Mouse (Mus musculus): ENCODE measurements around the gene Sgpp1. TPM values are rescaled to one million over a fixed set of nuclear protein-coding genes. Genes with fewer than 3 reads are reported as not detected.
"Not testable (repeated sequence)": the region's sequence is repeated elsewhere in the genome, so short reads cannot be mapped to it uniquely, and the experiment has no call there.

The Sgpp1 gene
- polyA plus RNA-seq, 2 experiments: 9.2 to 17.7 TPM

DNA sequence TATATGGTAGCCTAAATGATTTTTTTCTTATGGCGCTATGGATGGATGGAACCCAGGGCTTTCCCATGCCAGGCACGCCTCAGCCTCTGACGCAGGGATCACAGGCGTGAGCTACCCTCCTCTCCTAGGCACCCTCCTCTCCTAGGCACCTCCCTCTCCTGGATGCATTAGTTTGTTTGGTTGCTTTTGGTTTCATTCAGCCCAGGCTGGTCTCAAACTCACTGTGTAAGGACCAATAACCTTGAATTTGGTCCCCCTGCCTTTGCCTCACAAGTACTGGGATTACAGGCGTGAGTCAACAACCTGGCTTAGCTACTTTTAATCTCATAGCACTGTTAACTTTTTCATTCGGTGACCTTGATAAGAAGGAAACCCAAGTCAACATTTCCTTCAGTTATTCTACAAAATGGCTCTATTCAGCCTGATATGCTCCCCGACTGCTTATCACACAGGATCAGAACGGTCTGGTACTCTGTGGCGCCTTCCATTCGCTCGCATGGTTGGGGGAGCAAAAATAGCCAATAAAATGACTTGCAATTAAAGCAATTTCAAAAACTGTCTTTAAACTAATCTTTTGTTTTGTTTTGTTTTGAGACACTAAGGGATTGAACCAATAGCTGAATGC is 11.6 kb downstream of the Sgpp1 start:
- DNase-seq (ENCODE audit: low read depth in 3 of 3, low spot score in 3 of 3): peak in 2 of 3 experiments; percentile 46 to 51
- Histone ChIP-seq H3K27ac (peak overlapping the region; percentile 76), H3K9me3 (ENCODE audit: control insufficient read depth, low read length) (no peaks in the 10 kb centered on the region), H3K4me2 (ENCODE audit: low read depth) (peak overlapping the region; percentile 63), H3K4me3 (ENCODE audit: insufficient read depth in 1 of 2, low read depth in 2 of 2, low read length in 2 of 2) (peak overlapping the region; percentile 23 to 26; a peak in 3 of 4 replicates), H3K36me3 (replicated peaks; ENCODE audit: control insufficient read depth, insufficient read depth, low read depth) (peaks cover 6% of the 10 kb centered on the region), H3K9ac (replicated peaks) (peak overlapping the region; percentile 50), H3K27me3 (ENCODE audit: control insufficient read depth, insufficient read depth, low read length) (no peaks in the 10 kb centered on the region), H3K4me1 (replicated peaks; ENCODE audit: control insufficient read depth in 2 of 2, insufficient read depth in 2 of 2, low read length in 1 of 2) (peaks cover 16 to 23% of the 10 kb centered on the region in 2 experiments)
- 29% methylated on average over 11 of the region's 11 CpGs for WGBS (ENCODE audit: insufficient replicate concordance)
- TF ChIP-seq CTCF (IDR thresholded peaks at IDR 0.05; ENCODE audit: low read depth): no peak
- TF ChIP-seq EP300 (IDR thresholded peaks at IDR 0.05; ENCODE audit: low read depth): peak; percentile 81
- ATAC-seq (ENCODE audit: insufficient read depth): peak; percentile 82

DNA sequence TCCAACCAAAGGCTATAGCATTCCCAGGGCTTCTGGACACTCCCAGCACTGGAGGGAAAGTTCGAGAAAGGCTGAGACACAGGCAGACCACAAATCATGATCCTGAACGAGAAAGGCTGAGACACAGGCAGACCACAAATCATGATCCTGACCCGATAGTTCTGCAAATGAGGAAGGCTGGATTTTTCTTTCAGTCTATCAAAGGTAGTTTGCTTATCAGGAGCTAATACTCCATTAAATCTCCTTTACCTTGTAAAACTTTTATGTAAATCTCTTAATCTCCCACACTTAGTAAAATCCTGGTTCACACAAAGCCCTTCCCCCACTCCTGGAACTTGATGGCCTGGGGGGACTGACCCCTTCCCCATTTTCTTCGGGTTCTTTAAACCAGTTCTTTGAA is 13.6 kb downstream of the Sgpp1 start:
- 31% methylated on average over 4 of the region's 4 CpGs for WGBS (ENCODE audit: insufficient replicate concordance)
- Histone ChIP-seq H3K4me1 (replicated peaks; ENCODE audit: control insufficient read depth in 2 of 2, insufficient read depth in 2 of 2, low read length in 1 of 2) (peaks cover 16 to 21% of the 10 kb centered on the region in 2 experiments), H3K27me3 (ENCODE audit: control insufficient read depth, insufficient read depth, low read length) (no peaks in the 10 kb centered on the region), H3K4me3 (ENCODE audit: insufficient read depth in 1 of 2, low read depth in 2 of 2, low read length in 2 of 2) (no peak overlapping the region), H3K4me2 (ENCODE audit: low read depth) (no peak overlapping the region), H3K9ac (replicated peaks) (no peak overlapping the region), H3K9me3 (ENCODE audit: control insufficient read depth, low read length) (no peaks in the 10 kb centered on the region), H3K27ac (no peak overlapping the region), H3K36me3 (replicated peaks; ENCODE audit: control insufficient read depth, insufficient read depth, low read depth) (peaks cover 6% of the 10 kb centered on the region)
- ATAC-seq (ENCODE audit: insufficient read depth): no peak
- TF ChIP-seq EP300 (IDR thresholded peaks at IDR 0.05; ENCODE audit: low read depth) (no peak), CTCF (IDR thresholded peaks at IDR 0.05; ENCODE audit: low read depth) (no peak)
- DNase-seq (ENCODE audit: low read depth in 3 of 3, low spot score in 3 of 3): no peak

DNA sequence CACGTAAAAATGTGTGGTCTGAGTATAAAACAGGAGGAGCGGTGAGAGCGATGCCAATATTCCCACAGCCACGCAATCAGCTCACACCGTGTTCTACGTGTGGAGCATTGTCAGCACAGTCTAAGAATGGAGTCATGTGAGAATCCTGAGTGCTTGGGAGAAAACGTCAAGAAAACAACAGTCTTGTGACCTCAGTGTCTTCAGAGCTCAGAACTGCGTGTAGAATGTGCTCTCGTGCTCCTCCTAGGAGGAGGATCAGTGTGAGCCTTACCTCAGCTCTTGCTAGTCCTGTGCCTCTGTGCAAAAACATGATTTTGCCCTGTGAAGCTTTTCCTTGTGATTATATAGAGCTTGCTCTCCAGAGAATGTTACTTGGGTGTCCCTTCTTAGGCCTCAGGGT is 14.5 kb downstream of the Sgpp1 start:
- no peak overlapping the region for H3K4me2 ChIP-seq (ENCODE audit: low read depth)
- H3K9me3 ChIP-seq (ENCODE audit: control insufficient read depth, low read length): no peaks in the 10 kb centered on the region
- peaks cover 16 to 21% of the 10 kb centered on the region in 2 experiments for H3K4me1 ChIP-seq (replicated peaks; ENCODE audit: control insufficient read depth in 2 of 2, insufficient read depth in 2 of 2, low read length in 1 of 2)
- no peak overlapping the region for H3K27ac ChIP-seq
- DNase-seq (ENCODE audit: low read depth in 3 of 3, low spot score in 3 of 3) (no peak), ATAC-seq (ENCODE audit: insufficient read depth) (no peak)
- H3K9ac ChIP-seq (replicated peaks): no peak overlapping the region
- H3K36me3 ChIP-seq (replicated peaks; ENCODE audit: control insufficient read depth, insufficient read depth, low read depth): peaks cover 10% of the 10 kb centered on the region
- no peak overlapping the region for H3K4me3 ChIP-seq (ENCODE audit: insufficient read depth in 1 of 2, low read depth in 2 of 2, low read length in 2 of 2)
- 79% methylated on average over 9 of the region's 9 CpGs for WGBS (ENCODE audit: insufficient replicate concordance)
- no peaks in the 10 kb centered on the region for H3K27me3 ChIP-seq (ENCODE audit: control insufficient read depth, insufficient read depth, low read length)
- no peak for TF ChIP-seq CTCF (IDR thresholded peaks at IDR 0.05; ENCODE audit: low read depth)
- no peak for TF ChIP-seq EP300 (IDR thresholded peaks at IDR 0.05; ENCODE audit: low read depth)

DNA sequence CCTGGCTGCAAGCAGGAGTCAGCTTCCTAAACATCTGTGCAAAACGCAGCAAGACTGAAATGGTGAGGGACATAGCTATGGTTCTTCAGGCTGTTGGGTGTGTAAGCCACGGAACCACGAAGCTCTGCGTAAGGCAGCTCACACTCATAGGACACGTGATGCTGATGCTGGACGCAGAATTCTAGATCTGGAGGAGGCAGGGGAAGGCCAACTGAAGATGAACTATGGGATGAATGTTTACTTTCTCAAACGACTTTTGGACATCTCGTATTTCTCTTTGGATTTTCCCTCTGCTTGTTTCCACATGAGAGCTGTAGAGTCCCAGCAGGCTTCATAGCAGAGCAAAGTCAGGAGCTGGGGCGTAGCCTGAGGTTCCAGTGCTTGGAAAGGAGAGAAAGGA is 21.9 kb downstream of the Sgpp1 start:
- Histone ChIP-seq H3K9ac (replicated peaks) (no peak overlapping the region), H3K4me2 (ENCODE audit: low read depth) (no peak overlapping the region), H3K36me3 (replicated peaks; ENCODE audit: control insufficient read depth, insufficient read depth, low read depth) (peaks cover 5% of the 10 kb centered on the region; the same call in 1 of the 2 replicates), H3K27ac (no peak overlapping the region), H3K4me1 (replicated peaks; ENCODE audit: control insufficient read depth in 2 of 2, insufficient read depth in 2 of 2, low read length in 1 of 2) (peaks cover 0 to 3% of the 10 kb centered on the region in 2 experiments; a peak in 2 of 4 replicates), H3K4me3 (ENCODE audit: insufficient read depth in 1 of 2, low read depth in 2 of 2, low read length in 2 of 2) (no peak overlapping the region), H3K27me3 (ENCODE audit: control insufficient read depth, insufficient read depth, low read length) (no peaks in the 10 kb centered on the region), H3K9me3 (ENCODE audit: control insufficient read depth, low read length) (no peaks in the 10 kb centered on the region)
- 64% methylated on average over 9 of the region's 9 CpGs for WGBS (ENCODE audit: insufficient replicate concordance)
- no peak for ATAC-seq (ENCODE audit: insufficient read depth)
- DNase-seq (ENCODE audit: low read depth in 3 of 3, low spot score in 3 of 3): no peak
- no peak for TF ChIP-seq CTCF (IDR thresholded peaks at IDR 0.05; ENCODE audit: low read depth)
- no peak for TF ChIP-seq EP300 (IDR thresholded peaks at IDR 0.05; ENCODE audit: low read depth)

DNA sequence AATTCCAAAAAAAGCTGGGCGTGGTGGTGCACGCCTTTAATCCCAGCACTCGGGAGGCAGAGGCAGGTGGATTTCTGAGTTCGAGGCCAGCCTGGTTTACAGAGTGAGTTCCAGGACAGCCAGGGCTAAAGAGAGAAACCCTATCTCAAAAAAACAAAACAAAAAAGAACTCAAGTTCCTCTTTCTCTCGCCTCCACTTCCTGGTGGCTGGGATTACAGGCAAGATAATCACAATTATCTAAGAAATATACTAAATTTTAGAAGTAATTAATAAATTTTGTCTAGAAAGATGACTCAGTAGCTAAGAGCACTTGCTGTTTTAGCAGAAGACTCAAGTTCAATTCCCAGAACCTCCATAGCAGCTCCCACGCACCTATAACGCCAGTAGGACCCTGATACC is 22.6 kb downstream of the Sgpp1 start:
- 52% methylated on average over 7 of the region's 7 CpGs for WGBS (ENCODE audit: insufficient replicate concordance)

More for the DNA sequence above, 22.6 kb downstream of the Sgpp1 start:
- not testable (repeated sequence) for H3K9ac ChIP-seq (replicated peaks); H3K4me3 ChIP-seq (ENCODE audit: insufficient read depth in 1 of 2, low read depth in 2 of 2, low read length in 2 of 2); DNase-seq (ENCODE audit: low read depth in 3 of 3, low spot score in 3 of 3); H3K27me3 ChIP-seq (ENCODE audit: control insufficient read depth, insufficient read depth, low read length); H3K4me2 ChIP-seq (ENCODE audit: low read depth); H3K36me3 ChIP-seq (replicated peaks; ENCODE audit: control insufficient read depth, insufficient read depth, low read depth); H3K9me3 ChIP-seq (ENCODE audit: control insufficient read depth, low read length); H3K4me1 ChIP-seq (replicated peaks; ENCODE audit: control insufficient read depth in 2 of 2, insufficient read depth in 2 of 2, low read length in 1 of 2); H3K27ac ChIP-seq; ATAC-seq (ENCODE audit: insufficient read depth)

Data from liver, embryonic 14.5 days (tissue).